Mouse (Mus musculus) T-helper 17 cell (primary cell): ENCODE measurements around the gene Bahcc1.

ENCODE experiments used
- in situ Hi-C, 2 experiments: fragments of 300-600 bp; cut with MboI, MseI; formaldehyde crosslinking; loops; 1 replicate in 1 of 2; 2 replicates in 1 of 2; pipeline ENCODE4 v1.15.1; 2025; ENCODE audit warnings: high pct_unique_total_duplicates in 2 of 2

Bahcc1 gene

DNA sequence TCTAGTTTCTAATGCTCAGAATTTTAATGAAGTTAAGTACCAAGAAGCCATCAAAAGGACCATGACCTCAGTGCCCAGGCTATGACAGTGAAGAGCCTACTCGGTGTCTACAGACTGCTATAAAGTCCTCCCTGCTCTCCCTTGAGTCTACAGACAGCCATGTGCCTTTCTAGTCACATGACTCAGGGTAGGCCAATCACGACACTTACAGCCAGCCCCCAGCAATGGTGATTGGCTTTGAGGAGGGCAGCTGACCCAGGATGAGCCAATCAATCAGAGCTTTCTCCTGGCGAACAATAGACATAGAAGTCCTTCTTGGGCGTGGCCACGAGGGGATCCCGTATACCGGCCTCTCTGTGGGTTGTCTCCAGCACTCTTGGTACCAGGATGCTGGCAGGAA lies 65.0 kb downstream of the Bahcc1 start:
- in situ Hi-C loops: no loop called here

DNA sequence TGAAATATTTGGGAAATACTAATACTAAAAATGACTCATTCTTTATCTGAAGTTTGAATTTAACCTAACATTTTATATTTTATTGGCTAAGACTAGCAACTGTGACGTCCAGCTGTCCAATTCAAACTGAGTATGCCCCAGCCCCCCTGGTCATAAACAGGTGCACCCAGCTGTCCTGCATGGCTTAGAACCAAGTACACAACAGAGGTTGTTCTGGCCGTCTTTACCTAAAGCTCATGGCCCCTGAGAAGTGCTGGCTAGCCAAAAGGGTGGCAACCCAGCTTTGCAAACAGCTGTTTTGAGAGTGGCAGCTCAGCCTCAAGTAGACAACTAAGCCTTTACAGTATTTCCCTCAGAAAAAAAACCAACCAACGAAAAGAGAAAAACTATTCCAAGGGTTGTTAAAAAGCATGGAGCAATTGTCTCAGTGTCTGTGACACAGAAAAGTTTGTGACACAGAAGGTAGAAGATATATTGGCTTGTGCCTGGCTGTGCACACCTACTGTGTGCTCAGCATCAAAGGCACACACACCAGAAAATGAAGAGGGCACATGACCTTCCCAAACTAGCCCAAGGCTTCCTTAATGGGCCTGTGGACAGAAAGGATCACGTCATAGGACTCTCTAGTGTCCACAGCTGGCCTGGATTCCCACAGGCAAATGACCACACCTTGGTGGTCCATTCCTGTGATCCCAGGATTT lies 65.8 kb downstream of the Bahcc1 start:
- in situ Hi-C loops: no loop called here

- in situ Hi-C loops: no loop called here
These were observed 66.7 kb downstream of the Bahcc1 start for GRCm38 (mm10) chr11:120299484-120299883.

- in situ Hi-C loops: no loop called here
These were observed 70.4 kb downstream of the Bahcc1 start for GRCm38 (mm10) chr11:120303119-120303518.

- in situ Hi-C loops: no loop called here
These were observed 71.0 kb downstream of the Bahcc1 start for GRCm38 (mm10) chr11:120303559-120304349.

DNA sequence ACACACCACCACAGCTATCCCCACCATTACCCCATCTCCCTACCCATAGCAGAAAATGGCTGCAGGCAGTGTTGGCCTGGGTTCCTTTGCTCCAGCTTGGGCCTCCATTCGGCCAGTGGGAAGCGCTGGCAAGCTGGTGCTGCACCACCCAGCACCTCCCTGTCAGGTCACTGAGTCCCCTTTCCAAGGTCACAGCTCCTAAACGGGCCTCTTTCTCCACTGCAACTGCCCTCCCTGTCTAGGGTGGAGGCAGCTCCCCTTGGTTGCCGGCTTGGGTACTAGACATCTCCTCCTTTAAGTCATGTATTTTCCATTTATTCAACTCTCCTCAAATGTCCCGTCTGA lies 71.6 kb downstream of the Bahcc1 start:
- in situ Hi-C loops: no loop called here

GRCm38 (mm10) chr11:120304886-120305534 lies 72.3 kb downstream of the Bahcc1 start:
- in situ Hi-C loops: loop anchor here in 1 of 2 experiments (5.0 kb wide), 1 partner anchor 47 kb away; no protein-coding TSS in a partner anchor

DNA sequence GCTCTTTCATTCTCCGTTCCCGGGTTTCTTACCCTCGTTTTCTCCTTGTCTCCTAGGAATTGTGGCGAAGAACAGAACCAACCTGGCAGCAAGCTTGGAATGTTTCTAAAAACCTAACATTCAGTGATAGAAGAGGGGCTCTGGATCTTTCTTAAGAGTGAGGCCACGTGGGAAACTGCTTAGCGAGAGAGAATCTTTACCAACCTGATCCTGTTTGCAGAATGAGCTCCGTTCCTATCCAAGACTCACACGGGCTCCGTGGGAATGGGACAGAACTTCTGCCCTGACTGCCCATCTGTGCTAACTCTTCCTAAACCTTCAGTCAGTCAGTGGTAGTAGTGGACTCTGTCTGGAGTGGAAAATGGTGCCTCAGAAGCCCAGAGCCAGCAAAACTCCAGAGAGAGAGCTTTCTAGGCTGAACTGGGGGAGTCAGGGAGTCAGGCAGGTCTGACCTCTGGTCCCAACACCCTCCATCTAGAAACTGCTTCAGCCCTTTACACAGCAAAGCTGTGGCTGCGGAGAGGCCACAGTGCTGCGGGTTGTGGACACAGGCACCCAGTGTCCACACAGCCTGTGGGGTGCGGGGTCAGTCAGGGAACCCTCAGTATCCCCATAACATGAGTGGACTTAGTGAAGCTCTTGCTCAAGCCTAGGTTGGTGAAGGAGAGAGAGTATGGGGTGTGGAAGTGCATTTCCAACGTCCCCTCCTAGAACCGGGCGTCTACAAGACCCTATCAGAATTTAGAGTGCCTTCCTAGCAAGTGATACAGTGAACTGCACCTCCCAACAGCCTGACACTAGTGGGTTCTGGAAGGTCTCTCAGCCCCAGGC lies 73.0 kb downstream of the Bahcc1 start:
- in situ Hi-C loops: loop anchor here in 1 of 2 experiments (5.0 kb wide), 1 partner anchor 47 kb away; no protein-coding TSS in a partner anchor

GRCm38 (mm10) chr11:120306366-120307131 lies 73.8 kb downstream of the Bahcc1 start:
- in situ Hi-C loops: loop anchor here in 1 of 2 experiments (5.0 kb wide), 1 partner anchor 46 kb away; no protein-coding TSS in a partner anchor

- in situ Hi-C loops: loop anchor here in 1 of 2 experiments (5.0 kb wide), 1 partner anchor 45 kb away; no protein-coding TSS in a partner anchor
These were observed 74.3 kb downstream of the Bahcc1 start for GRCm38 (mm10) chr11:120307132-120307413.

GRCm38 (mm10) chr11:120307566-120308430 lies 75.1 kb downstream of the Bahcc1 start:
- in situ Hi-C loops: loop anchor here in 1 of 2 experiments (5.0 kb wide), 1 partner anchor 45 kb away; no protein-coding TSS in a partner anchor

DNA sequence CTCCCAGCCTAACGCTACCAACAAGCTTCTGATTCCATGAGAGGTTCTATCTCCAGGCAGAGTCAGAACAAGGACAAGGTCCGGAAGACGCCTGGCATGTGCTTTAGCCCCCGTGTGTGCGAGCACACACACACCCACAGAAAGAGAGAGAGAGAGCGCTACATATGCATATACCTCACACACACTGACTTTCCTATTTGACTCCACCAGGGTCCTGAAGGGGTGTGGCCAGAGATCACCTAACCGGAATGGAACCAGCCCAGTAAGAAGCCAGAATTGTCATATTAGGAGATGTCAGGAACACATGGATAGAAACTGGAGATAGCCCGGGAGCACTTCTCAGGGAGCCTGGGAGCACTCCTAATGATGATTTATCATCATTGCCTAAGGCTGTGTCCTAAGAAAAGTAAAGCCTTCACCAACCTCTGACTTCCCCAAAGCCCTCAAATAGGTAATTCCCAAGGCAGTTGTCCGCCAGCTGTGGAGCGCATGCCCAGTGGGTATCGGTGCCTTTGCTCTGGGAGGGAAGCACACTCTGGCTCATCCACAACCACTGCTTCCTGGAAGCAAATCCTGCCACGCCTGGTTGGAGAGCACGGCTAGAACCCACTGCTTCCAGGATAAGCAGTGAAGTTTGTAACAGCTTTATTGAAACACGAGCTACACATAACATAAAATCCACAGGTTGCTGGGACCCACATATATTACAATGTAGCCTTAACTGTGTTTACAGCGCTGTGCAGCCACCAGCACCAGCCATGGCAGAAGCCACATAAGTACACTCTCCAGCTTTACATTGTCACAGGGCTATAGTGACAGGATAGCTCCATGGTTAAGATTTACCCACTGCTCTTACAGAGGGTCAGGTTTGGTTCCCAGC lies 75.9 kb downstream of the Bahcc1 start:
- in situ Hi-C loops: loop anchor here in 1 of 2 experiments (5.0 kb wide), 1 partner anchor 44 kb away; no protein-coding TSS in a partner anchor

GRCm38 (mm10) chr11:120310813-120311312 lies 78.1 kb downstream of the Bahcc1 start:
- in situ Hi-C loops: no loop called here

GRCm38 (mm10) chr11:120311561-120311960 lies 78.8 kb downstream of the Bahcc1 start:
- in situ Hi-C loops: no loop called here

GRCm38 (mm10) chr11:120312069-120312468 lies 79.3 kb downstream of the Bahcc1 start:
- in situ Hi-C loops: no loop called here

GRCm38 (mm10) chr11:120313906-120314685 lies 81.3 kb downstream of the Bahcc1 start:
- in situ Hi-C loops: no loop called here

- in situ Hi-C loops: no loop called here
These were observed 82.1 kb downstream of the Bahcc1 start for GRCm38 (mm10) chr11:120314721-120315415.
